Mouse (Mus musculus) midbrain, embryonic 10.5 days (tissue): ENCODE data around the gene Tsc22d3. TPM values are rescaled to one million over a fixed set of nuclear protein-coding genes. Genes with fewer than 3 reads are reported as not detected.
"Not testable (repeated sequence)": the region's sequence is repeated elsewhere in the genome, so short reads cannot be mapped to it uniquely, and the experiment has no call there.

Experiments used
- DNase-seq: peaks from one replicate; pipeline ENCODE4 v3.0.0-alpha.2; 2017; ENCODE audit warnings: low spot score
- H3K27ac ChIP-seq: fragments of 300-500 bp; sonication (generic); replicated peaks from 2 replicates; pipeline ENCODE4 v1.5.1; 2016; ENCODE audit warnings: mild to moderate bottlenecking
- H3K27me3 ChIP-seq: fragments of 300-500 bp; sonication (generic); 2 replicates; pipeline ENCODE4 v1.6.1; 2016; ENCODE audit warnings: low read depth, mild to moderate bottlenecking; ENCODE audit not compliant: poor library complexity, severe bottlenecking
- H3K36me3 ChIP-seq: fragments of 300-500 bp; sonication (generic); 2 replicates; pipeline ENCODE4 v1.6.1; 2016; ENCODE audit warnings: mild to moderate bottlenecking, moderate library complexity
- H3K4me1 ChIP-seq: fragments of 300-500 bp; sonication (generic); 2 replicates; pipeline ENCODE4 v1.6.1; 2016
- H3K4me3 ChIP-seq: fragments of 300-500 bp; sonication (generic); 2 replicates; pipeline ENCODE4 v1.5.1; 2016; ENCODE audit warnings: mild to moderate bottlenecking, moderate library complexity
- H3K9me3 ChIP-seq: fragments of 300-500 bp; sonication (generic); replicated peaks from 2 replicates; pipeline ENCODE4 v1.6.1; 2016; ENCODE audit warnings: mild to moderate bottlenecking
- whole genome bisulfite sequencing: fragments of 180-500 bp; shearing (Covaris S2); methylation state at CpG from one replicate; pipeline ENCODE4 v1.1.7; 2016; 5-methylcytosine and 5-hydroxymethylcytosine counted together
- polyA plus RNA-seq: library from polyadenylated mRNA; unstranded; fragments of >200 nt; fragmentation: Nextera tagmentation; extraction: Ambion mirVana; gene quantifications from 2 replicates; pipeline ENCODE4 v1.2.1, GENCODE M21; 2016

Gene Tsc22d3
- polyA plus RNA-seq, 1 experiment from 2014 or later: 133 TPM

DNA sequence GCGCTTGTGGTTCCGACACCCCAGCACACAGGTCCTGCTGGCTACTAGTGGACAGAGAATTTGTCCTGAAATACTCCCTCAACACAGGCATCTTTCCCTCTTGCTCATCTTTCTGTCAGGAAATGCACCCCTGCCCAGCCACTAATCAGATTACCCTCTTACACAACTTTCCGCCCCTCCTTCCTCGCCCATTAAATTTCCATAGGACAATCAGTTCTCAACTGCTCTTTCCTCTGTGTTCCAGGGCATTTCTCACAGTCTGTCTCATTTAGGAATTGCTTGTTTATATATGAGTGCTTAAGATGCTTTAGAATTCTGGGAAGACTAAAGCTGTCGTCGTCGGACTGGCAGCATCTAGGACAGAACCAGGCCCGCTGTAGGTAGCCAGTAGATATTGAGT, 82.1 kb downstream of the Tsc22d3 start:
- Histone ChIP-seq H3K27me3 (peaks cover 100% of the 10 kb centered on the region), H3K9me3 (no peaks in the 10 kb centered on the region), H3K4me1 (peaks cover 24% of the 10 kb centered on the region), H3K36me3 (no peaks in the 10 kb centered on the region), H3K27ac (no peak overlapping the region), H3K4me3 (no peak overlapping the region)
- 82% methylated on average over 8 of the region's 8 CpGs for WGBS
- DNase-seq: no peak

DNA sequence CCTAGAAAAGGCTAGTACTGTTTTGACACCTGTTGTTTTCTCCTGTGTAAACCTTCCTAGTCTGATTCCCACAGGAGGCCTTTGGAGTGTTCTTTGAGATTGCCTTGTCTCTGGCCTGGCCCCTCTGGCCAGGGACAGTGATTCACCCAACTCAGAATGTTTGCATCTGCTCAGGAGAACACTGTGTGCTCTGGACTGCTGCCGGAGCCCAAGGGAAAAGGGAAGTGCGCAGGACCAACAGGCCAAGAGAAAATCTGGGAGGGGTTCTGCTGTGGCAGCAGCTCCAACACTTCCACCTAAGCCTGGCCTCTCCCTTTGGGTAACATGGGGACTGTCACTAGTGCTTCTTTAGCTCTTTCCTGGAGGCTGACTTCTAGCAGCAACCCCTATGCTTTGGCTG, 87.1 kb downstream of the Tsc22d3 start:
- WGBS: 87% methylated on average over 2 of the region's 2 CpGs
- no peak for DNase-seq
- no peak overlapping the region for H3K4me3 ChIP-seq
- peaks cover 96% of the 10 kb centered on the region for H3K27me3 ChIP-seq
- H3K36me3 ChIP-seq: no peaks in the 10 kb centered on the region
- H3K4me1 ChIP-seq: peaks cover 43% of the 10 kb centered on the region
- H3K9me3 ChIP-seq: no peaks in the 10 kb centered on the region
- peak overlapping the region; percentile 0; the same call in 1 of the 2 replicates for H3K27ac ChIP-seq

- peak; percentile 39 for DNase-seq
- peaks cover 96% of the 10 kb centered on the region for H3K27me3 ChIP-seq
These were observed 88.5 kb downstream of the Tsc22d3 start for GRCm38 (mm10) chrX:140511687-140512651.

GRCm38 (mm10) chrX:140510696-140511429, 89.6 kb downstream of the Tsc22d3 start:
- DNase-seq: peak; percentile 19
- 37% methylated on average over 24 of the region's 24 CpGs for WGBS
- peaks cover 50% of the 10 kb centered on the region for H3K4me1 ChIP-seq
- peak overlapping the region; percentile 74 for H3K27ac ChIP-seq
- H3K4me3 ChIP-seq: no peak overlapping the region
- H3K9me3 ChIP-seq: no peaks in the 10 kb centered on the region
- peaks cover 96% of the 10 kb centered on the region for H3K27me3 ChIP-seq
- no peaks in the 10 kb centered on the region for H3K36me3 ChIP-seq

More at GRCm38 (mm10) chrX:140511687-140512651, 88.5 kb downstream of the Tsc22d3 start:
- Histone ChIP-seq H3K36me3 (no peaks in the 10 kb centered on the region), H3K27ac (peak overlapping the region; percentile 74), H3K4me3 (no peak overlapping the region), H3K4me1 (peaks cover 43% of the 10 kb centered on the region), H3K9me3 (no peaks in the 10 kb centered on the region)
- WGBS: 39% methylated on average over 7 of the region's 7 CpGs

- no peak overlapping the region for H3K27ac ChIP-seq
- peaks cover 55% of the 10 kb centered on the region for H3K4me1 ChIP-seq
- WGBS: 59% methylated on average over 6 of the region's 6 CpGs
- H3K9me3 ChIP-seq: no peaks in the 10 kb centered on the region
- H3K27me3 ChIP-seq: peaks cover 96% of the 10 kb centered on the region
- H3K36me3 ChIP-seq: no peaks in the 10 kb centered on the region
- no peak overlapping the region for H3K4me3 ChIP-seq
- no peak for DNase-seq
These were observed 90.6 kb downstream of the Tsc22d3 start for GRCm38 (mm10) chrX:140509817-140510216.

- not testable (repeated sequence) for H3K36me3 ChIP-seq, H3K9me3 ChIP-seq, H3K4me3 ChIP-seq, DNase-seq, H3K27ac ChIP-seq
- WGBS: 85% methylated on average over 4 of the region's 4 CpGs
- peaks cover 96% of the 10 kb centered on the region for H3K27me3 ChIP-seq
- peaks cover 50% of the 10 kb centered on the region for H3K4me1 ChIP-seq
These were observed 91.7 kb downstream of the Tsc22d3 start for GRCm38 (mm10) chrX:140508791-140509190.

DNA sequence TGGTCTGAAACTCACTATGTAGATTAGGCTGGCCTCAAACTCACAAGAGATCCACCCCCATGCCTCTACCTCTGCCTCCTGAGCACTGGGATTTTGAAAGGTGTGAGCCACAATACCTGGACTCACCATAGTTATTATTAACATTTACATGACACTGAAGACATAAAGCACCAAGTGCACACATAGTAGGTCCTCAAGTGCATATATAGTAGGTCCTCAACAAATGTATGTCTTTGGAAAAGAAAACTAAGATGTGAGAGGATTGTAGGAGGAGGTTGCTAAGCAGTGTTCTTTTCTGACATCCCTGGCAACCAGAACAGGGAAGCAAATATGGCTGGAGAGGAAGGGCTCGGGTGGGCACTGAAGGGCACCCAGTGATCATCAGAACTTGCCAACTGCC, 93.1 kb downstream of the Tsc22d3 start:
- no peak for DNase-seq
- WGBS: 87% methylated on average over 1 of the region's 1 CpGs
- Histone ChIP-seq H3K4me3 (no peak overlapping the region), H3K9me3 (no peaks in the 10 kb centered on the region), H3K36me3 (no peaks in the 10 kb centered on the region), H3K27ac (no peak overlapping the region), H3K27me3 (peaks cover 95% of the 10 kb centered on the region), H3K4me1 (peaks cover 42% of the 10 kb centered on the region)

DNA sequence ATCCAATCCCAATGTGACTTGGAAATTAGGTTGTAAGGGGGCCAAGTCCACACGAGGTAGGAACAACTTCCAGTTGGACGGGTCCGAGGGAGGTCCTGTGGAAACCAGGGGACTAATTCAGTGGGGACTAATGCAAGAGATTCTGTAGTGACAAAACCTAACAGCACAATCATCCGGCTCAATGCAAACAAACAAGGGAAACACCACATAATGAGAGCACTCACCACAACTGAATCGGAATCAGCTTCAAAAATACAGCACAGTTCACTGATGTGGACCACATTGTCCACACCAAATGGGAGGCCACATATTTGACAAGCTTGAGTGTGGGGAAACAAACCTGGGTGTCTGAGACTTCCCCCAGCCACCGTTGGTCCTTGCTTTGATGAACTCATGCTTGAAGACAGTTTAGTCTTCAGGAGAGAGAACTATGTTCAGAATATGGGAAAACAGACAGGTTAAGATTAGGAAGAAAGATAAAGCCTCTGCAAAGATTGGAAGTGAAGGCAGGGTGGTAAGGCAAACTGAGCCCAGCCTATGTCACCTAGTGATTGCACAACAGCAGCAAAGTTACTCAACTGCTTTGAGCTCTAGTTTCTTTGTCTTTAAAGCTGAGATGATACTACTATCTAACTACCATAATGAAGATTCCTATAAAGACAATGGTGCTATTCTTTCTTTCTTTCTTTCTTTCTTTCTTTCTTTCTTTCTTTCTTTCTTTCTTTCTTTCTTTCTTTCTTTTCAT, 93.9 kb downstream of the Tsc22d3 start:
- Histone ChIP-seq H3K27ac (peak overlapping the region; percentile 46; the same call in 1 of the 2 replicates), H3K36me3 (no peaks in the 10 kb centered on the region), H3K9me3 (no peaks in the 10 kb centered on the region), H3K4me1 (peaks cover 35% of the 10 kb centered on the region), H3K4me3 (no peak overlapping the region), H3K27me3 (peaks cover 95% of the 10 kb centered on the region)
- DNase-seq: no peak
- 76% methylated on average over 6 of the region's 6 CpGs for WGBS

DNA sequence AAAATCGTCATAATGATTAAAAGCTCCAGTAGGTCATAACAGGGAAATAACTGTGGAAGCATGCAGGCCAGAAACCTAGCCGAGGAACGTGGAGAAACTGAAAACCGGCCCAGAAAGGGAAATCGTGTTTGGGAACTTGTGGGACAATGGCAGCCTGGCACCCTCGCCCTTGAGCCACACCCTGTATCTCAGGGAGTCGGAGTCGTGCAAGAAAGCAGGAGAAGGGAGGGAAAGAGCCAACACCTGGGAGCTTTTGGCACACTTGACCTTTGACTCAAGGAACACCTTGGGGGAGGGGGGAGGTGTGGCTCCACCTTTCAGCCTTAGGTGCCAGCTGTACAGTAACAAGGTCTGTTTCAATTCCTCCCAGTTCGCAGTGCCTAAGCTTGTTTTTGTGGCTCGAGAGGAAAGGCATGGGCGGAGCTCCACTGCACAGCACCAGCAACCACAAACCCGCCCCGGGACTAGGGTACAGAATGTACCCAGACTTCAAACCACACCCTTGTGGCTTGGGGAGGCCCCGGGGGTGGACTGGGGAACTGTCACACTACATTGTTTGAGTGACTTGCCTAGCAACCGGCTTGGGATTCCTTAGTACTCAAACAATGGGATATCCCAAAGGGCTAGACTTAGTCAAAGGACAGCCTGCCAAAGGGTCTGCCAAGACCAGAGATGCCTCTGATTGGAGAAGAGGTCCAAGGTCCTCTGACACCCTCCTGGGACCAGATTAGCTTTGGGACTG, 94.8 kb downstream of the Tsc22d3 start:
- DNase-seq: peak; percentile 35

DNA sequence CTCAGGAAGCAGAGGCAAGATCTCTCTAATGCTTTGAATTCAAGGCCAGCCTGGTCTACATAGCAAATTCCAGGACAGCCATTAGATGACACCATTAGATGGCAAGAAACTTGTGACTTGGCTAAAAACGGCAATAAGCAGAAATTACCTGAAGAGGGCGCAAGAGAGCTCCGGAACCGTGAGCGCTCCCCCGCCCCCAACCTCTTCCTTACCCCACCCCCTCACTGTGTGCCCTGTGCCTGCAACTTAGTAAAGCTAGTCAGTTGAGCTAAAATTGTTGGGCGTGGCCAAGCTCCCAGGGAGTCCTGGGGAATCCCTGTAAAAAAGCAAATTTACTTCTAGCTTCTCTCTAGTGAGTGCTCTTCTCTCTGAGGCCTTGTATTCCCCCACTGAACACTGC, 96.6 kb downstream of the Tsc22d3 start:
- H3K27me3 ChIP-seq: peaks cover 99% of the 10 kb centered on the region
- peak; percentile 47 for DNase-seq
- H3K4me1 ChIP-seq: peaks cover 17% of the 10 kb centered on the region
- no peaks in the 10 kb centered on the region for H3K9me3 ChIP-seq
- H3K36me3 ChIP-seq: no peaks in the 10 kb centered on the region
- H3K27ac ChIP-seq: no peak overlapping the region
- H3K4me3 ChIP-seq: no peak overlapping the region
- WGBS: 18% methylated on average over 7 of the region's 7 CpGs

More for the DNA sequence above, 94.8 kb downstream of the Tsc22d3 start:
- 54% methylated on average over 15 of the region's 15 CpGs for WGBS
- Histone ChIP-seq H3K27me3 (peaks cover 95% of the 10 kb centered on the region), H3K36me3 (no peaks in the 10 kb centered on the region), H3K4me3 (no peak overlapping the region), H3K9me3 (no peaks in the 10 kb centered on the region), H3K4me1 (peaks cover 25% of the 10 kb centered on the region), H3K27ac (peak overlapping the region; percentile 46)

GRCm38 (mm10) chrX:140501401-140502301, 98.8 kb downstream of the Tsc22d3 start:
- 70% methylated on average over 9 of the region's 9 CpGs for WGBS
- peaks cover 17% of the 10 kb centered on the region for H3K4me1 ChIP-seq
- peaks cover 97% of the 10 kb centered on the region for H3K27me3 ChIP-seq
- H3K9me3 ChIP-seq: no peaks in the 10 kb centered on the region
- H3K36me3 ChIP-seq: no peaks in the 10 kb centered on the region
- DNase-seq: no peak
- no peak overlapping the region for H3K4me3 ChIP-seq
- no peak overlapping the region for H3K27ac ChIP-seq
